Mouse (Mus musculus): ENCODE measurements around the gene Cd164l2. TPM values are rescaled to one million over a fixed set of nuclear protein-coding genes. Genes with fewer than 3 reads are reported as not detected.
A peak's percentile ranks its signal among the peaks of the same experiment; 100 is the strongest.

Gene Cd164l2
- polyA plus RNA-seq, 1 experiment from 2014 or later, result 0.17 TPM

GRCm38 (mm10) chr4:133210788-133211390, 1.0 kb upstream of the Cd164l2 start:
- Histone ChIP-seq H3K9ac (no peak overlapping the region), H3K9me3 (replicated peaks) (no peaks in the 10 kb centered on the region), H3K4me2 (no peak overlapping the region), H3K27me3 (peaks cover 49% of the 10 kb centered on the region), H3K36me3 (ENCODE audit: poor library complexity, severe bottlenecking) (no peaks in the 10 kb centered on the region), H3K4me1 (peaks cover 22% of the 10 kb centered on the region), H3K27ac (no peak overlapping the region), H3K4me3 (no peak overlapping the region)
- no peak for ATAC-seq
- 93% methylated on average over 19 of the region's 19 CpGs for WGBS

GRCm38 (mm10) chr4:133212562-133213267, 784 bp downstream of the Cd164l2 start:
- 1% methylated on average over 42 of the region's 44 CpGs for WGBS
- H3K27ac ChIP-seq, result no peak overlapping the region
- ATAC-seq, result peak; percentile 84
- H3K9ac ChIP-seq, result peak overlapping the region; percentile 71
- peaks cover 49% of the 10 kb centered on the region for H3K27me3 ChIP-seq
- peaks cover 22% of the 10 kb centered on the region for H3K4me1 ChIP-seq
- H3K4me2 ChIP-seq, result peak overlapping the region; percentile 98
- H3K9me3 ChIP-seq (replicated peaks), result no peaks in the 10 kb centered on the region
- H3K4me3 ChIP-seq, result peak overlapping the region; percentile 68
- H3K36me3 ChIP-seq (ENCODE audit: poor library complexity, severe bottlenecking), result no peaks in the 10 kb centered on the region

- Histone ChIP-seq H3K36me3 (ENCODE audit: poor library complexity, severe bottlenecking) (no peaks in the 10 kb centered on the region), H3K27ac (no peak overlapping the region), H3K4me2 (peak overlapping the region; percentile 98), H3K9ac (no peak overlapping the region), H3K4me1 (peaks cover 22% of the 10 kb centered on the region), H3K4me3 (peak overlapping the region; percentile 68), H3K27me3 (peaks cover 49% of the 10 kb centered on the region), H3K9me3 (replicated peaks) (no peaks in the 10 kb centered on the region)
- peak; percentile 12; the same call in 1 of the 2 replicates for ATAC-seq
- WGBS, result 0% methylated on average over 8 of the region's 9 CpGs
Measured at GRCm38 (mm10) chr4:133213268-133213590, 1.3 kb downstream of the Cd164l2 start.

GRCm38 (mm10) chr4:133213661-133214060, 1.7 kb downstream of the Cd164l2 start:
- no peak for ATAC-seq
- no peak overlapping the region for H3K27ac ChIP-seq
- H3K36me3 ChIP-seq (ENCODE audit: poor library complexity, severe bottlenecking), result no peaks in the 10 kb centered on the region
- H3K4me3 ChIP-seq, result peak overlapping the region; percentile 68; the same call in 1 of the 2 replicates
- no peaks in the 10 kb centered on the region for H3K9me3 ChIP-seq (replicated peaks)
- peak overlapping the region; percentile 98 for H3K4me2 ChIP-seq
- WGBS, result 7% methylated on average over 10 of the region's 10 CpGs
- no peak overlapping the region for H3K9ac ChIP-seq
- peaks cover 49% of the 10 kb centered on the region for H3K27me3 ChIP-seq
- peaks cover 22% of the 10 kb centered on the region for H3K4me1 ChIP-seq

GRCm38 (mm10) chr4:133217641-133218040, 5.7 kb downstream of the Cd164l2 start:
- peaks cover 15% of the 10 kb centered on the region for H3K4me1 ChIP-seq
- no peaks in the 10 kb centered on the region for H3K36me3 ChIP-seq (ENCODE audit: poor library complexity, severe bottlenecking)
- no peak for ATAC-seq
- no peak overlapping the region for H3K4me3 ChIP-seq
- 0% methylated on average over 5 of the region's 5 CpGs for WGBS
- H3K9me3 ChIP-seq (replicated peaks), result no peaks in the 10 kb centered on the region
- H3K9ac ChIP-seq, result peak overlapping the region; percentile 30; the same call in 1 of the 2 replicates
- no peak overlapping the region for H3K27ac ChIP-seq
- peaks cover 62% of the 10 kb centered on the region for H3K27me3 ChIP-seq
- no peak overlapping the region for H3K4me2 ChIP-seq

- 88% methylated on average over 3 of the region's 3 CpGs for WGBS
- H3K27me3 ChIP-seq, result peaks cover 54% of the 10 kb centered on the region
- ATAC-seq, result no peak
Measured at GRCm38 (mm10) chr4:133218745-133219144, 6.8 kb downstream of the Cd164l2 start.

GRCm38 (mm10) chr4:133220656-133221055, 8.7 kb downstream of the Cd164l2 start:
- ATAC-seq, result no peak
- H3K4me1 ChIP-seq, result peaks cover 6% of the 10 kb centered on the region

More at GRCm38 (mm10) chr4:133218745-133219144, 6.8 kb downstream of the Cd164l2 start:
- Histone ChIP-seq H3K4me1 (peaks cover 6% of the 10 kb centered on the region), H3K36me3 (ENCODE audit: poor library complexity, severe bottlenecking) (no peaks in the 10 kb centered on the region), H3K27ac (no peak overlapping the region), H3K4me3 (no peak overlapping the region), H3K4me2 (no peak overlapping the region), H3K9me3 (replicated peaks) (no peaks in the 10 kb centered on the region), H3K9ac (no peak overlapping the region)

GRCm38 (mm10) chr4:133221701-133222100, 9.8 kb downstream of the Cd164l2 start:
- Histone ChIP-seq H3K4me2 (no peak overlapping the region), H3K36me3 (ENCODE audit: poor library complexity, severe bottlenecking) (no peaks in the 10 kb centered on the region), H3K27me3 (peaks cover 39% of the 10 kb centered on the region), H3K9ac (no peak overlapping the region), H3K4me3 (no peak overlapping the region), H3K9me3 (replicated peaks) (no peaks in the 10 kb centered on the region), H3K27ac (no peak overlapping the region), H3K4me1 (peaks cover 6% of the 10 kb centered on the region)
- no peak for ATAC-seq
- WGBS, result 83% methylated on average over 8 of the region's 8 CpGs

More at GRCm38 (mm10) chr4:133220656-133221055, 8.7 kb downstream of the Cd164l2 start:
- Histone ChIP-seq H3K4me2 (peak overlapping the region; percentile 57), H3K9me3 (replicated peaks) (no peaks in the 10 kb centered on the region), H3K27ac (no peak overlapping the region), H3K27me3 (peaks cover 39% of the 10 kb centered on the region), H3K9ac (peak overlapping the region; percentile 21; the same call in 1 of the 2 replicates), H3K4me3 (peak overlapping the region; percentile 28), H3K36me3 (ENCODE audit: poor library complexity, severe bottlenecking) (no peaks in the 10 kb centered on the region)
- WGBS, result under 1% methylated on average over 25 of the region's 25 CpGs

GRCm38 (mm10) chr4:133223875-133224274, 11.9 kb downstream of the Cd164l2 start:
- Histone ChIP-seq H3K4me3 (no peak overlapping the region), H3K4me1 (peaks cover 6% of the 10 kb centered on the region), H3K27me3 (peaks cover 39% of the 10 kb centered on the region), H3K27ac (no peak overlapping the region), H3K4me2 (no peak overlapping the region), H3K9me3 (replicated peaks) (no peaks in the 10 kb centered on the region), H3K36me3 (ENCODE audit: poor library complexity, severe bottlenecking) (no peaks in the 10 kb centered on the region), H3K9ac (no peak overlapping the region)
- no peak for ATAC-seq
- WGBS, result 47% methylated on average over 5 of the region's 5 CpGs

- Histone ChIP-seq H3K4me2 (no peak overlapping the region), H3K27me3 (peaks cover 19% of the 10 kb centered on the region), H3K4me3 (no peak overlapping the region), H3K4me1 (0 out of 2 replicates have a peak, but pooled peaks cover under 1% of the 10 kb centered on the region), H3K9me3 (replicated peaks) (no peaks in the 10 kb centered on the region), H3K27ac (no peak overlapping the region), H3K9ac (no peak overlapping the region), H3K36me3 (ENCODE audit: poor library complexity, severe bottlenecking) (no peaks in the 10 kb centered on the region)
- ATAC-seq, result no peak
- 76% methylated on average over 10 of the region's 10 CpGs for WGBS
Measured at GRCm38 (mm10) chr4:133226073-133226472, 14.1 kb downstream of the Cd164l2 start.

- 76% methylated on average over 8 of the region's 8 CpGs for WGBS
- H3K27me3 ChIP-seq, result peaks cover 3% of the 10 kb centered on the region; the same call in 1 of the 2 replicates
- no peaks in the 10 kb centered on the region for H3K4me1 ChIP-seq
Measured at GRCm38 (mm10) chr4:133227636-133228035, 15.7 kb downstream of the Cd164l2 start.

GRCm38 (mm10) chr4:133229582-133229981, 17.7 kb downstream of the Cd164l2 start:
- Histone ChIP-seq H3K27ac (no peak overlapping the region), H3K27me3 (0 out of 2 replicates have a peak, but pooled peaks cover under 1% of the 10 kb centered on the region), H3K9ac (no peak overlapping the region), H3K9me3 (replicated peaks) (no peaks in the 10 kb centered on the region), H3K4me3 (no peak overlapping the region), H3K4me1 (no peaks in the 10 kb centered on the region), H3K4me2 (no peak overlapping the region), H3K36me3 (ENCODE audit: poor library complexity, severe bottlenecking) (no peaks in the 10 kb centered on the region)
- 78% methylated on average over 8 of the region's 8 CpGs for WGBS
- ATAC-seq, result no peak

More at GRCm38 (mm10) chr4:133227636-133228035, 15.7 kb downstream of the Cd164l2 start:
- H3K9me3 ChIP-seq (replicated peaks), result no peaks in the 10 kb centered on the region
- H3K4me2 ChIP-seq, result no peak overlapping the region
- no peak overlapping the region for H3K27ac ChIP-seq
- no peak overlapping the region for H3K4me3 ChIP-seq
- H3K36me3 ChIP-seq (ENCODE audit: poor library complexity, severe bottlenecking), result no peaks in the 10 kb centered on the region
- ATAC-seq, result no peak
- H3K9ac ChIP-seq, result no peak overlapping the region
